Mouse (Mus musculus) layer of hippocampus, postnatal 36 days (tissue): ENCODE data around the gene Cklf. TPM values are rescaled to one million over a fixed set of nuclear protein-coding genes. Genes with fewer than 3 reads are reported as not detected.
"Not testable (repeated sequence)": the region's sequence is repeated elsewhere in the genome, so short reads cannot be mapped to it uniquely, and the experiment has no call there.

Experiments used
- DNase-seq, 2 experiments: peaks; one replicate each; pipeline ENCODE4 v3.0.0; 2022
- total RNA-seq, 2 experiments: library from RNA; stranded (reverse); gene quantifications; 2 replicates each; pipeline ENCODE4 v1.2.3; 2021

The Cklf gene
- 1 to 10 TPM; 5.8 to 8.0 TPM for total RNA-seq

DNA sequence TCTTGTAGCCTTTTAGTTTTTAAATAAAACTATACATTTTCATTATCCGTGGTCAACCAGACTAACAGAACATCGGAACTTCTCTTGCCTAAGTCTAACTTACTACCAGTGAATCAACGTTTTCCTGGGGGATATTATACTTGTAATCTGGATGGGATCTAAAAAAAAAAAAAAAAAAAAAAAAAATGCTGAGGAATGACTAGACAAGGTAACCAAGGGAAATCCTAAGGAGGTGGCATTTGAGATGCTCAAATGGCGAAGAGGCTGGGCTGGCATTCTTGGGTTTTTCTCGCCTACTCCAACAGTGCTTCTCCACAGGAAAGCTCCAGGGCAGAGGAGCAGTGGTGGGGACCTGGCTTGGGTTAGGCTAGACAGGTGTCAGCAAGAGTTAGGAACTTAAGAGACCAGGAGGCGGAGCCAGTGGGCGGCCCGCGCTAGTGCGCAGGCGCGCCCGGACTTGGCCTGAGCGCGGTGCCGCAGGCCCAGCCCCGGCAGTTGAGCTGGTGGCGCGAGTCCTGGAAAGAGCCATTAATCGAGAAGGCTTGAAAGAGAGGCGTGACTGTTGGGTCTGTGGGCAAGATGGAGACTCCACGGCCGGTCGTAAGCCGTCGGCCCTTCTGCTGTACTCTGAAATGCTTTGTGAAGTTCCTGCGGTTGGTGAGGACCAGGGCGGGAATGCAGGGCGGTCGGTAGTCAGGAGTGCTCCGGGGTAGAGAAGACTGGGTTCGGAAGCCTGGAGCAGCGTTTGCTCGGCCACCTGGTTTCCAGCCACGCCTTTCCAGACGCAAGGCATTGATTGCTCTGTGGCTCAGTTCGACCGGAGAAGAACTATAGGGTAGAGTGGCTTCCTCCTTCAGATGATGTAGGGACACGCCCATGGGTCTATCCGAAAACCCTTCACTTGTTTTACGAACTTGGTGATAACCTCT lies at the start of gene Cklf:
Gene Cklf, plus strand, starts transcription at position 423 of the 929 bp plus-strand sequence.
- DNase-seq: peak; percentile 77 to 78

- DNase-seq: no peak
Measured at GRCm38 (mm10) chr8:104201622-104202021, 49.0 kb upstream of the Cklf start.

DNA sequence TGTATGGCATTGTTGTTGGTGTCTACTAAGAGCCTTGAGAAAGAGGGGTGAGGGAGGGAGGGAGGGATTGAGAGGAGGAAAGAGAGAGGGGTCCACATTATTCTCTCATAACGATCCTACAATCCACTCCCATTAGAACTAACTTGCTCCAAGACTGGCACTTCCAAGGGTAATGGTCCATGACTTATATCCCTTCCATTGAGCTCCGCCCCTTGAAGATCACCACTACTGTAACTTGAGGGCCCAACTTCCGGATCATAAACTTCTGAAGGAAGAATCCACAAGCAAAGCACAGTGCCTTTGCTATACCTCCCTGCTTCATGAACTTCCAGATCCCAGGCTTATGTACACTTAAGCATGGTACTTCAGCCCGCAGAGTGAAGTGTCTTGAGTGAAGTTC lies 48.3 kb upstream of the Cklf start:
- DNase-seq: no peak

- DNase-seq: no peak
Measured at GRCm38 (mm10) chr8:104205292-104205691, 45.4 kb upstream of the Cklf start.

DNA sequence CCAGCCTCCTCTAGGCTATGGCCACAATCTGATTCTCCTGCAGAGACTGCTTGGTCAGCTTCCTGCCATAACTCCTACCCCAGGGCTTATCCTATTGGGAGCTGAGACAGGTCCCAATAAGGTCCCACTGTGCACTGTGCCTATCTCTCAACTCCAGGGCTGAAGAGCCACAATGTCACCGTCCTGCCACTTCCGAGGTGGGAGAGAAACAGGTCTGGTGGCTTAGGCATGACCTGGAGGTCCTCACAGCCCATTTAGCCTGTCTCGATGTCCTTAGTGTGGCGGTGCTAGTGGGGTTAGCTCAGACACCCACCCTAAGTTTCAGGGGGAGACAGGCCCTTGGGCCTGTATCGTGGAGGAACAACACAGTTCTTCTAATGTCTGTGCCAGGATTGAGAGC lies 33.1 kb upstream of the Cklf start:
- no peak for DNase-seq

GRCm38 (mm10) chr8:104219079-104219478 lies 31.6 kb upstream of the Cklf start:
- DNase-seq: peak; percentile 36 to 53

DNA sequence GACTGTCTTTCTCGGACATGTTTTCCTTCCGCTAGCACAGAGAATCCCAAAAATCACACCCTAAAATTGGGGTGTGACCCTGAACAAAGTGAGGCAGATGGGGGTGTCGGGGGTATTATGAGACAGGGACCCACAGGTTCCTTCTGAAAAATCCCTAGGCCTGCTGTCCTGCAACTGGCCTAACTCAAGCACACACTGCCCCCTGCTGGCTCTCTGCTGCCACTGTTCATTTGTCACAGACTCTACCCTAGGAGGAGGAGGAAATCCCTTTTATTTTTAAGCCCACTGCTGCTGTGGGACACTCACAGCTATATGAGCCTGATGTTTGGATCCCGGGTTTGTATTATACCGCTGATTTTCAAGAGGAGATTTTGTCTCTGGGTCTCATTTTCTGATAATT lies 30.9 kb upstream of the Cklf start:
- DNase-seq: peak; percentile 70 to 71

DNA sequence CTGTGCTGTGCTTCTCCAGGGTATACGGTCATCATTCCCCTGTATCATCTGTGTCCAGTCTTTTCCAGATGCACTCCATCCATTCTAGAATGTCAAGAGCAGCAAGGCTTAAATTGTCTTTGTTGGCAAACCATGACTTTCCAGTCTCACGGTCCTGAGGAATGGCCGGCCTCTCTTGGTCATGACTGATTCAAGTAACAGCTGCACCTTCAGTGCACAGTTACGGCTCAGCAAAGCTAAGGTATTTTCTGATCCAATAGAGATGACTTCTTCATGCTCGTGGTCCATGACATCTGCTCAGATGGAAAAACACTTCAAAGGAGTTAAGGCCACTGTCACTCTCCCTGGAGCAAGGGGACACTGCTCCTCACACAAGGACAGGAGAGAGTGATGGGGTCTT lies 23.6 kb upstream of the Cklf start:
- DNase-seq: no peak

GRCm38 (mm10) chr8:104230377-104230776 lies 20.3 kb upstream of the Cklf start:
- no peak for DNase-seq

GRCm38 (mm10) chr8:104232039-104232438 lies 18.6 kb upstream of the Cklf start:
- DNase-seq: no peak

- no peak for DNase-seq
Measured at GRCm38 (mm10) chr8:104232919-104233318, 17.7 kb upstream of the Cklf start.

DNA sequence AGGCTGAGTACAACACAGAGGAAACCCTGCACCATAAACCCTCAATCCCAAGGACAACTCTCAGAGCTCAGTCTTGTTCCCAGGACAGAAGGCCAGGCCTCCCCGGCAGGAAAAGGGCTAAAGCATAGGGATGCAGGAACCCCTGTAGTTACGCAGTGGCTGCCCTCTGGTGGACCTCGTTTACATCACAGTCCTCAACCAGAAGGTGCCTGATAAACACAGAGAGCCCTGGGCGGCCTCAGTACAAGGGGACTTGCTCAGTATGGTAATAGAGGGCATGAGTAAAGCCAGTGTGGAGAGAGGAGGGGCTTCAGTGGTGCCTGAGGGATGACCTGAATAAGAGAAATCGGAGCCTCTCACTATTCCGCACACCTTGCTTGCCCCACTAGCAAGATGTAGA lies 16.1 kb upstream of the Cklf start:
- DNase-seq: no peak

- DNase-seq: no peak
Measured at GRCm38 (mm10) chr8:104239418-104239861, 11.2 kb upstream of the Cklf start.

GRCm38 (mm10) chr8:104242038-104242644 lies 8.5 kb upstream of the Cklf start:
- DNase-seq: no peak

DNA sequence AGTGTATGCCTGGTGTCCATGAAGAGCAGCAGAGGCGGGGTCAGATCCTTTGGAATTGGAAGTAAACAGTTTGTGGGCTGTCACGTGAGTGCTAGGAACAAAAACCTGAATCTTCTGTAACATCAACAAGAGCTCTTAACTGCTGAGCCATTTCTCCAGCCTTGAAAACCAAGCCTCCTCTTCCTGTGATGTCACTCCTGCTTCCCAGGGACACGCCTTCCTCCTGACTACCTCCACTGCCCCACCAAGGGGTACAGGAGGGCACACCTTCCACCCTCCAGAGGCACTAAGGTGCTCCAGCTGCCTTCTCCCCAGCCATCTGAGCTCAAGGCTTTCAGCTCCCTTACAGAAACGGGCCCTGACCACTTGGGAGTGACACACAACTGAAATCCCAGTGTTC lies 4.0 kb upstream of the Cklf start:
- DNase-seq: no peak

- no peak for DNase-seq
Measured at GRCm38 (mm10) chr8:104247054-104247907, 3.4 kb upstream of the Cklf start.

GRCm38 (mm10) chr8:104247908-104248275 lies 2.8 kb upstream of the Cklf start:
- peak in 1 of 2 experiments; percentile 27 for DNase-seq

DNA sequence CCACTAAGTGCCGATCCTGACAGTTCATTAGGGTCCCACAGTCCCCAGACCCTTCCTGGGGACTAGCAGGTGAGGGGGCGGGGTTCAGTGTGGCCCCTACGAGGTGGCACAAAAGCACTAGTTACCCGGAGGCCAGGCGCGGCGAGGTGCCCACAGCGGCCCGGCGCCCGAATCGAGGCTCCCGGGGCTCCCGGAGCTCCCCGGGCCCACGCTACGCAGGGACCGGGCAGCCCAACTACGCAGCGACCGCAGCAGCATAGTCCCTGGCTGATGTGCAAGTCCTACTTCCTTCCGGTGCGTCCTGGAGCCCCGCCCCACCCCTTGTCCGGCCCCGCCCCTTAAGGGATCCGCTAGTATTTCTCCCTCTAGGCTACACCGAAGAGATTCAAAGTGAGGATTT lies 2.4 kb upstream of the Cklf start, which contains the start of gene Tk2:
Gene Tk2, minus strand, starts transcription at position 283 of the 400 bp plus-strand sequence.
- peak; percentile 68 to 78 for DNase-seq

DNA sequence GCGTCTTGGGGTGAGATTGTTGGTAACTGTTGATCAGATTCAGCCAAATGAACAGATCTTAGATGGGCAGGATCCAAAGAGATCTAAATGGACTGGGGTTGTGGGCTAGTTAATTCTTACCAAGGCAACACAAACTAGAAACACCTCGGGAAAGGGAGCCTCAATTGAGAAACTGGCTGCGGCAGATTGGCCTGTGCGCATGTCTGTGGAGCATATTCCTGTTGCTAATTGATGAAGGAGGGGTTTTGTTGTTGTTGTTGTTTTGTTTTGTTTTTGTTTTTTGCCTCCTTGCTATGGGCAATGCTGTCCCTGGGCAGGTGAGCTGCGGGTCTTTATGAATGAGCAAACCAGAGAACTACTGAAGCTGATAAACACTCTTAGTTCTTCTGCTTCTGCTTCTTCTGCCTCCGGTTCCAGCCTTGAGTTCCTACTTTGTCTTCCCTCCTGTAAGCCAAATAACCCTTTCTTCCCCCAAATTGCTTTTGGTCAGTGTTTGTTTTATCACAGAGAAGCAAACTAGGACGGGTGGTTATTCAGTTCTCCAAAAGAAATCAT lies 1.1 kb upstream of the Cklf start:
- no peak for DNase-seq

- DNase-seq: no peak
Measured at GRCm38 (mm10) chr8:104251461-104251860, 800 bp downstream of the Cklf start.

- DNase-seq: no peak
Measured at GRCm38 (mm10) chr8:104253016-104253415, 2.4 kb downstream of the Cklf start.

GRCm38 (mm10) chr8:104261802-104262201 lies 11.1 kb downstream of the Cklf start:
- not testable (repeated sequence) for DNase-seq
